Mouse (Mus musculus): ENCODE data around the gene Plxna4. TPM values are rescaled to one million over a fixed set of nuclear protein-coding genes. Genes with fewer than 3 reads are reported as not detected.
"Not testable (repeated sequence)": the region's sequence is repeated elsewhere in the genome, so short reads cannot be mapped to it uniquely, and the experiment has no call there.

The Plxna4 gene
- total RNA-seq, 1 experiment from 2014 or later, result 5.0 TPM

GRCm38 (mm10) chr6:32540155-32540554 lies 47.8 kb downstream of the Plxna4 start:
- no peak for DNase-seq

- no peak for DNase-seq
Measured at GRCm38 (mm10) chr6:32533962-32534740, 53.8 kb downstream of the Plxna4 start.

- no peak for DNase-seq
Measured at GRCm38 (mm10) chr6:32528081-32528570, 59.9 kb downstream of the Plxna4 start.

- no peak for DNase-seq
Measured at GRCm38 (mm10) chr6:32527518-32527917, 60.5 kb downstream of the Plxna4 start.

GRCm38 (mm10) chr6:32526762-32527161 lies 61.2 kb downstream of the Plxna4 start:
- no peak for DNase-seq

- no peak for DNase-seq
Measured at GRCm38 (mm10) chr6:32520097-32520496, 67.9 kb downstream of the Plxna4 start.

- no peak for DNase-seq
Measured at GRCm38 (mm10) chr6:32518617-32519016, 69.4 kb downstream of the Plxna4 start.

- DNase-seq, result no peak
Measured at GRCm38 (mm10) chr6:32514096-32514495, 73.9 kb downstream of the Plxna4 start.

- no peak for DNase-seq
Measured at GRCm38 (mm10) chr6:32512010-32512409, 76.0 kb downstream of the Plxna4 start.

- peak; percentile 16 for DNase-seq
Measured at GRCm38 (mm10) chr6:32510924-32511323, 77.1 kb downstream of the Plxna4 start.

GRCm38 (mm10) chr6:32510491-32510890 lies 77.5 kb downstream of the Plxna4 start:
- DNase-seq, result no peak

- no peak for DNase-seq
Measured at GRCm38 (mm10) chr6:32509046-32509445, 78.9 kb downstream of the Plxna4 start.

GRCm38 (mm10) chr6:32504963-32505362 lies 83.0 kb downstream of the Plxna4 start:
- no peak for DNase-seq

GRCm38 (mm10) chr6:32501186-32501585 lies 86.8 kb downstream of the Plxna4 start:
- DNase-seq, result not testable (repeated sequence)

- no peak for DNase-seq
Measured at GRCm38 (mm10) chr6:32498106-32498505, 89.9 kb downstream of the Plxna4 start.

GRCm38 (mm10) chr6:32496109-32496508 lies 91.9 kb downstream of the Plxna4 start:
- DNase-seq, result no peak

GRCm38 (mm10) chr6:32495532-32495931 lies 92.5 kb downstream of the Plxna4 start:
- no peak for DNase-seq

GRCm38 (mm10) chr6:32493557-32493956 lies 94.4 kb downstream of the Plxna4 start:
- DNase-seq, result peak; percentile 26

- DNase-seq, result no peak
Measured at GRCm38 (mm10) chr6:32487121-32487520, 100.9 kb downstream of the Plxna4 start.

- DNase-seq, result no peak
Measured at GRCm38 (mm10) chr6:32482469-32482868, 105.5 kb downstream of the Plxna4 start.

- DNase-seq, result no peak
Measured at GRCm38 (mm10) chr6:32480741-32481140, 107.3 kb downstream of the Plxna4 start.

GRCm38 (mm10) chr6:32479765-32480164 lies 108.2 kb downstream of the Plxna4 start:
- no peak for DNase-seq

- DNase-seq, result peak; percentile 75
Measured at GRCm38 (mm10) chr6:32479193-32479758, 108.7 kb downstream of the Plxna4 start.

- DNase-seq, result no peak
Measured at GRCm38 (mm10) chr6:32475958-32476357, 112.0 kb downstream of the Plxna4 start.

All from adrenal gland, postnatal 25 days (tissue).